Mouse (Mus musculus) kidney, adult 10 weeks (tissue): ENCODE data around the gene Rexo2. TPM values are rescaled to one million over a fixed set of nuclear protein-coding genes. Genes with fewer than 3 reads are reported as not detected.

ENCODE experiments used
- polyA plus RNA-seq: library from polyadenylated mRNA; stranded (reverse); fragments of 350-450 nt; fragmentation: Illumina TruSeq; extraction: RNeasy Lipid Tissue Mini Kit (QIAGEN cat#74804); gene quantifications from one replicate; pipeline ENCODE4 v1.2.3, GENCODE M21; 2014; ENCODE audit warnings: low read depth, low replicate concordance

Gene Rexo2
- 113 TPM for polyA plus RNA-seq

DNA sequence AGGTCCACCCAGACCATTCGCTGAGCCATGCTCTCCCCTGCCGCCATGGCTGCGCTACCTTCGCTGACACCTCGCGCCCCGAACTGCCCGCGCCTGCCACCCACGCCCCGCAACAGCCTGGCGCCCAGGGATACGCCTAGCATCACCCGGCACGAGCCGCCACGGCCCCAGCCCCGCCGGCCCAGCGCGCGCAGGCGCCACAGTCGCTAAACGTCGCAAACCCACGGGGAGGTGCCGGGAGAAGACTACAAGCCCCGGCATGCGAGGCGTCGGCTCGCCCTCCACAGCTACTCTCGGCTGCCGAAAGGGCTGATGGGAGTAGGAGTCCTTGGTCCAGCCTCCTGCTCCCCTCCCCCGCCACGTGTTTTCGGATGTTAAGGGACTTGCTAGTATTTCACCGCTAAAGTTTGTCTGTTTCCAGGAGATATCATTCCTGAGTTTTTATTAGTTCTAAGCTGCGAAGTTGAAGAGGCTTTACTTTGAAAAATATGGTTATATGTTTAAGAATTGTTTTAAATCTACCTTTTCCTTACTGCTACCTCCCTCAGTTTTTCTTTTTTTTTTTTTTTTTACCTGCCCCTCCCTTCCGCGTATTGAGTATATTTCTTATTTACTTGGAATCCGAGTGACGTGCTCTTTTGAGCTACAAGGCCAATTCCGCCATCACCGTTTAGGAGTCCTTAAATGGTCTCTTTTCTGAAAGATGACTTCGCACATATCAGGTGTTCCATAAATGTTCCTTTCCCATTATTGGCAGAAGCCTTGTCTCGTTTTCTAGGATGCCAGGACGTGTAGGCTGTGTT, at the start of gene Rexo2:
Rexo2 (minus strand) TSS at position 213 of the 803 bp plus-strand sequence.

DNA sequence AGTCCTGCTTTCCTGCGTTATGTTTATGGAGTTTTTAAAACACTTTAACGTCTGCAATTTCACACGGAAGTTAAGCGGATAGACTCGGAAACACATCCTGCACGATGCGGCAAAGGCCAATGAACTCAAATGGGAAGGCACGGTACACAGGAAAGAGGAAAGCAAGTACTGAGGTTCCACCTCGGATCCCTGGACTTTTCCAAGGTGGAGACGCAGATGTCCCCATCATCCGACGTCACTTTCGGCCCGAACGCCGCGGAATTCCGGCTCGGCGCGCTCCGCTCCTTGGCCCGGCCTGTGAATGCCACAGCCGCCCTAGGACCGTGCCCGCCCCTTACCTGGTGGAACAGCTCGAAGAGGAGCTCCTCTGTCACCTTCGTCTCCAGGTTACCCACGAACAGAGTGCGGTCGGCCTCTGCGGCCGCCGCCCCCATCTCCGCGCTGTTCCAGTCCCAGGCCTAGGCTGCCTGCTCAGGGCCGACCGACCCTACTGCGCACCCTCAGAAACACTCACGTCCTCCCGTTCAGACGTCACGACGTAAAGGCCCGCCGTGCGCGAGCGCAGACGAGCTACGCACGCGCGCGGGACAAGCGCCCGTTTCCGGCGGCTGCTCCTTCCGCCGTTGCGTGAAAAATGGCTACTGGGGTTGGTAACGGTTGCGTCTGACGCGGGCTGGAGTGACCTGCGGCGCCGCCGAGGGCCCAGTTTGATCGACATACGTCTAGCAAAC, 14.6 kb upstream of the Rexo2 start, which contains the start of the genes Rbm7 and Gm5617:
Rbm7 (minus strand) TSS at position 483 of the 731 bp plus-strand sequence.
Gm5617 (plus strand) TSS at position 626 of the 731 bp plus-strand sequence.

Other genes starting within 250 kb of the Rexo2 start
- gene Nxpe2, start 127.2 kb downstream of the Rexo2 start, polyA plus RNA-seq = 2.3 TPM
- gene Rbm7, start 14.7 kb upstream of the Rexo2 start, polyA plus RNA-seq = 102 TPM
- gene Gm5617, start 14.8 kb upstream of the Rexo2 start, polyA plus RNA-seq = not detected
- 0.73 TPM for gene Nnmt, start 124.5 kb upstream of the Rexo2 start, polyA plus RNA-seq